Mouse (Mus musculus): Measurements from ENCODE around the gene Mc1r.
"Not testable (repeated sequence)": the region's sequence is repeated elsewhere in the genome, so short reads cannot be mapped to it uniquely, and the experiment has no call there.

DNA sequence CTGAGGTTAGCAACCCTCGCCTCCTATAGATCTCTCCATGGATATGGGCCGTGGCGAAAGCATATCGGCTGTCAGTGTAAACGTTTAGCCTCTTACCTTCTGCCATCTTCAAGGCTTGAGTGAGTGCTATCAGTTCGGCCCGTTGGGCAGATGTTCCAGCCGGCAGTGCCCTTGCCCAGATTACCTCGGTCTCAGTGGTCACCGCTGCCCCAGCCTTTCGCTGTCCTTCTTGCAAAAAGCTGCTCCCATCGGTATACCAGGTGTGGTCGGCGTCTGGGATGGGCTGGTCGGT lies 22.8 kb downstream of the Mc1r start:
- TF ChIP-seq CTCF (IDR thresholded peaks at IDR 0.05 in 2 of 3, conservative IDR thresholded peaks at IDR 0.05 in 1 of 3; ENCODE audit: control insufficient read depth in 1 of 3, insufficient read depth in 1 of 3, low read depth in 2 of 3, low read length in 3 of 3, poor library complexity in 1 of 3, severe bottlenecking in 1 of 3); EP300 (IDR thresholded peaks at IDR 0.05; ENCODE audit: low read depth in 1 of 2, low read length in 2 of 2); NELFE (IDR thresholded peaks at IDR 0.05; ENCODE audit: low read depth, low read length); RAD21 (IDR thresholded peaks at IDR 0.05; ENCODE audit: low read depth, low read length); MXI1 (IDR thresholded peaks at IDR 0.05; ENCODE audit: low read depth, low read length); GABPA (IDR thresholded peaks at IDR 0.05; ENCODE audit: low read depth, low read length); POLR2A (IDR thresholded peaks at IDR 0.05; ENCODE audit: control insufficient read depth in 1 of 2, insufficient read depth in 1 of 2, low read depth in 1 of 2, low read length in 2 of 2, poor library complexity in 1 of 2); NRF1 (IDR thresholded peaks at IDR 0.05; ENCODE audit: insufficient read depth, low read depth, low read length, poor library complexity, severe bottlenecking); USF1 (IDR thresholded peaks at IDR 0.05; ENCODE audit: low read depth, low read length); ETS1 (IDR thresholded peaks at IDR 0.05; ENCODE audit: low read depth, low read length); ZC3H11A (IDR thresholded peaks at IDR 0.05; ENCODE audit: low read depth, low read length); ZMIZ1 (IDR thresholded peaks at IDR 0.05; ENCODE audit: low read depth, low read length): not testable (repeated sequence)
